Mouse (Mus musculus) liver, embryonic 12.5 days (tissue): ENCODE measurements around the gene Cd151. TPM values are rescaled to one million over a fixed set of nuclear protein-coding genes. Genes with fewer than 3 reads are reported as not detected.

Source experiments
- ATAC-seq: fragments of 200-750 bp; cut with Nextera tagmentation; 2 replicates; pipeline ENCODE4 v1.8.0; 2017; ENCODE audit warnings: moderate number of reproducible peaks, mild to moderate bottlenecking, moderate library complexity
- H3K27ac ChIP-seq: fragments of 300-500 bp; sonication (generic); 2 replicates; pipeline ENCODE4 v1.5.1; 2016; ENCODE audit warnings: mild to moderate bottlenecking
- H3K27me3 ChIP-seq: fragments of 300-500 bp; sonication (generic); replicated peaks from 2 replicates; pipeline ENCODE4 v1.6.1; 2016; ENCODE audit warnings: mild to moderate bottlenecking, moderate library complexity
- H3K36me3 ChIP-seq: fragments of 300-500 bp; sonication (generic); 2 replicates; pipeline ENCODE4 v1.6.1; 2016; ENCODE audit warnings: mild to moderate bottlenecking, moderate library complexity
- H3K4me1 ChIP-seq: fragments of 300-500 bp; sonication (generic); 2 replicates; pipeline ENCODE4 v1.6.1; 2016
- H3K4me2 ChIP-seq: fragments of 300-500 bp; sonication (generic); 2 replicates; pipeline ENCODE4 v1.6.1; 2016; ENCODE audit warnings: mild to moderate bottlenecking, moderate library complexity
- H3K4me3 ChIP-seq: fragments of 300-500 bp; sonication (generic); 2 replicates; pipeline ENCODE4 v1.5.1; 2016; ENCODE audit warnings: mild to moderate bottlenecking, moderate library complexity
- H3K9ac ChIP-seq: fragments of 300-500 bp; sonication (generic); 2 replicates; pipeline ENCODE4 v1.6.1; 2016; ENCODE audit warnings: mild to moderate bottlenecking, moderate library complexity
- H3K9me3 ChIP-seq: fragments of 300-500 bp; sonication (generic); replicated peaks from 2 replicates; pipeline ENCODE4 v1.6.1; 2016; ENCODE audit warnings: mild to moderate bottlenecking, moderate library complexity
- WGBS: fragments of 180-500 bp; shearing (Covaris S2); methylation state at CpG from one replicate; pipeline ENCODE4 v1.1.7; 2016; ENCODE audit not compliant: insufficient replicate concordance; 5-methylcytosine and 5-hydroxymethylcytosine counted together
- polyA plus RNA-seq: library from polyadenylated mRNA; unstranded; fragments of >200 nt; fragmentation: Nextera tagmentation; extraction: Ambion mirVana; gene quantifications from 2 replicates; pipeline ENCODE4 v1.2.1, GENCODE M21; 2016

Gene Cd151
- polyA plus RNA-seq, 1 experiment from 2014 or later, result 5.7 TPM

GRCm38 (mm10) chr7:141453636-141454035 lies 13.6 kb upstream of the Cd151 start:
- Histone ChIP-seq H3K9ac (no peak overlapping the region), H3K4me3 (no peak overlapping the region), H3K36me3 (peaks cover 43% of the 10 kb centered on the region), H3K9me3 (no peaks in the 10 kb centered on the region), H3K4me2 (no peak overlapping the region), H3K27ac (peak overlapping the region; percentile 42; the same call in 1 of the 2 replicates), H3K4me1 (peaks cover 61% of the 10 kb centered on the region), H3K27me3 (no peaks in the 10 kb centered on the region)
- no peak for ATAC-seq
- WGBS, result 71% methylated on average over 2 of the region's 2 CpGs

DNA sequence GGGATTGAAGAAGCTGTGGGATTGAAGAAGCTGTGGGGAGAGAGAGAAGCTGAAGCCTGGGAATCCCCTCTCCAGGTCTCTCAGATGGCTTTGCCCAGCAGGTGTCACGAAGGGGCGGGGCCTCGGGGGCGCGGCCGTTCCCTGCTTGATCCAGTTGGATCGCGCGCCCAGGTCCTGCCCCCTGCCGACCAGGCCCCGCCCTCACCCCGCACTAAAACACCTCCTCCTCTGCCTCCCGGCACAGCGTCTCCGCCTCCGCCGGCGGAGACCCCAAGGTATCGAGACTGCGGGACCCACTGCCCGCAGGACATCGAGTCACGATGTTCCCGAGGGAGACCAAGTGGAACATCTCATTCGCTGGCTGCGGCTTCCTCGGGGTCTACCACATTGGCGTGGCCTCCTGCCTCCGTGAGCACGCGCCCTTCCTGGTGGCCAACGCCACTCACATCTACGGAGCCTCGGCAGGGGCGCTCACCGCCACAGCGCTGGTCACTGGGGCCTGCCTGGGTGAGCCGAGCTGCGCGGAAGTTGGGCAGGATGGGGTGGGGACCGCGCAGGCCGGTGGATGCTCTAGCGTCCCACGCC lies 12.1 kb upstream of the Cd151 start, which contains the start of gene Pnpla2:
Gene Pnpla2, plus strand, starts transcription at position 232 of the 585 bp plus-strand sequence.
- Histone ChIP-seq H3K9ac (peak within 1 kb of the TSS; percentile 77), H3K9me3 (no peaks in the 10 kb centered on the region), H3K27ac (peak within 1 kb of the TSS; percentile 84), H3K4me2 (peak within 1 kb of the TSS; percentile 90), H3K4me3 (peak within 1 kb of the TSS; percentile 70), H3K27me3 (peaks cover 9% of the 10 kb centered on the region), H3K36me3 (peaks cover 38% of the 10 kb centered on the region), H3K4me1 (peaks cover 47% of the 10 kb centered on the region)
- peak; percentile 88 for ATAC-seq
- WGBS, result 3% methylated on average over 45 of the region's 45 CpGs

GRCm38 (mm10) chr7:141455610-141456314 lies 11.4 kb upstream of the Cd151 start:
- peak; percentile 18 for ATAC-seq

GRCm38 (mm10) chr7:141456739-141457138 lies 10.5 kb upstream of the Cd151 start:
- 75% methylated on average over 6 of the region's 6 CpGs for WGBS
- Histone ChIP-seq H3K9ac (no peak overlapping the region), H3K27me3 (peaks cover 26% of the 10 kb centered on the region), H3K4me1 (peaks cover 40% of the 10 kb centered on the region), H3K4me3 (no peak overlapping the region), H3K27ac (no peak overlapping the region), H3K4me2 (no peak overlapping the region; the same call in 1 of the 2 replicates), H3K36me3 (peaks cover 21% of the 10 kb centered on the region), H3K9me3 (no peaks in the 10 kb centered on the region)
- ATAC-seq, result no peak

More at GRCm38 (mm10) chr7:141455610-141456314, 11.4 kb upstream of the Cd151 start:
- Histone ChIP-seq H3K9ac (peak overlapping the region; percentile 77), H3K4me3 (peak overlapping the region; percentile 70), H3K36me3 (peaks cover 31% of the 10 kb centered on the region), H3K27ac (peak overlapping the region; percentile 84), H3K27me3 (peaks cover 16% of the 10 kb centered on the region), H3K4me1 (peaks cover 41% of the 10 kb centered on the region), H3K9me3 (no peaks in the 10 kb centered on the region), H3K4me2 (peak overlapping the region; percentile 90)
- WGBS, result 3% methylated on average over 23 of the region's 23 CpGs

- peaks cover 31% of the 10 kb centered on the region for H3K27me3 ChIP-seq
- H3K27ac ChIP-seq, result no peak overlapping the region
- H3K4me3 ChIP-seq, result no peak overlapping the region
- H3K9me3 ChIP-seq, result no peaks in the 10 kb centered on the region
- H3K36me3 ChIP-seq, result peaks cover 16% of the 10 kb centered on the region
- H3K4me1 ChIP-seq, result peaks cover 40% of the 10 kb centered on the region
- no peak overlapping the region for H3K9ac ChIP-seq
- no peak for ATAC-seq
- 84% methylated on average over 14 of the region's 14 CpGs for WGBS
- no peak overlapping the region for H3K4me2 ChIP-seq
Measured at GRCm38 (mm10) chr7:141457236-141457635, 10.0 kb upstream of the Cd151 start.

- no peak overlapping the region for H3K4me3 ChIP-seq
- no peak overlapping the region for H3K9ac ChIP-seq
- 77% methylated on average over 15 of the region's 15 CpGs for WGBS
- 0 out of 2 replicates have a peak, but pooled peaks cover 15% of the 10 kb centered on the region for H3K36me3 ChIP-seq
- no peak overlapping the region for H3K27ac ChIP-seq
- ATAC-seq, result no peak
- H3K27me3 ChIP-seq, result peaks cover 40% of the 10 kb centered on the region
- no peak overlapping the region for H3K4me2 ChIP-seq
- H3K4me1 ChIP-seq, result peaks cover 42% of the 10 kb centered on the region
- H3K9me3 ChIP-seq, result no peaks in the 10 kb centered on the region
Measured at GRCm38 (mm10) chr7:141457986-141458660, 9.1 kb upstream of the Cd151 start.

DNA sequence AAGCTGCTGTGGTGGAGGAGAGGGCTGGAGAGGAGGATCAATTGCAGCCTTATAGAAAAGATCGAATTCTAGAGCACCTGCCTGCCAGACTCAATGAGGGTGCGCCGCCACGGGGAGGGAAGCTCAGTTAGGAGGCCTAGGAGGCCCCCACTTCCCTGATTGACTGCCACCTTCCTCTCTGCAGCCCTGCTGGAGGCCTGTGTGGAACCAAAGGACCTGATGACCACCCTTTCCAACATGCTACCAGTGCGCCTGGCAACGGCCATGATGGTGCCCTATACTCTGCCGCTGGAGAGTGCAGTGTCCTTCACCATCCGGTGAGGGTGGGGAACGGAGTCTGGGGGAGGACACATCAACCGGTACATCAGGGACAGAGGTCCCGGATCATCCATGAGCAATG lies 8.5 kb upstream of the Cd151 start:
- peaks cover 45% of the 10 kb centered on the region for H3K27me3 ChIP-seq
- WGBS, result 87% methylated on average over 11 of the region's 11 CpGs
- H3K4me3 ChIP-seq, result no peak overlapping the region
- no peak overlapping the region for H3K9ac ChIP-seq
- H3K27ac ChIP-seq, result no peak overlapping the region
- H3K9me3 ChIP-seq, result no peaks in the 10 kb centered on the region
- no peak for ATAC-seq
- no peak overlapping the region for H3K4me2 ChIP-seq
- 0 out of 2 replicates have a peak, but pooled peaks cover 15% of the 10 kb centered on the region for H3K36me3 ChIP-seq
- H3K4me1 ChIP-seq, result peaks cover 42% of the 10 kb centered on the region

DNA sequence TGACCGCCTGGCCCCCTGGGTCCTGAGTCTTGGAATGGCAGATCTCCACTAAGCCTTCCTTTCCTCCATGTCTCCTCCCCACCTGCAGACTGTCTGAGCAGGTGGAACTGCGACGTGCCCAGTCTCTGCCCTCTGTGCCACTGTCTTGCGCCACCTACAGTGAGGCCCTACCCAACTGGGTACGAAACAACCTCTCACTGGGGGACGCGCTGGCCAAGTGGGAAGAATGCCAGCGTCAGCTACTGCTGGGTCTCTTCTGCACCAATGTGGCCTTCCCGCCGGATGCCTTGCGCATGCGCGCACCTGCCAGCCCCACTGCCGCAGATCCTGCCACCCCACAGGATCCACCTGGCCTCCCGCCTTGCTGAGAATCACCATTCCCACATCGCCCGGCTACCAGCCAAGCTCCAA lies 7.9 kb upstream of the Cd151 start:
- no peak overlapping the region for H3K27ac ChIP-seq
- H3K4me1 ChIP-seq, result peaks cover 46% of the 10 kb centered on the region
- 0 out of 2 replicates have a peak, but pooled peaks cover 15% of the 10 kb centered on the region for H3K36me3 ChIP-seq
- no peak for ATAC-seq
- no peak overlapping the region for H3K4me3 ChIP-seq
- WGBS, result 86% methylated on average over 17 of the region's 17 CpGs
- peaks cover 51% of the 10 kb centered on the region for H3K27me3 ChIP-seq
- no peak overlapping the region for H3K9ac ChIP-seq
- no peaks in the 10 kb centered on the region for H3K9me3 ChIP-seq
- no peak overlapping the region for H3K4me2 ChIP-seq

- no peak overlapping the region for H3K9ac ChIP-seq
- H3K4me2 ChIP-seq, result no peak overlapping the region
- H3K4me1 ChIP-seq, result peaks cover 47% of the 10 kb centered on the region
- no peak overlapping the region for H3K27ac ChIP-seq
- H3K4me3 ChIP-seq, result no peak overlapping the region
- H3K36me3 ChIP-seq, result 0 out of 2 replicates have a peak, but pooled peaks cover 15% of the 10 kb centered on the region
- ATAC-seq, result no peak
- 69% methylated on average over 5 of the region's 5 CpGs for WGBS
- no peaks in the 10 kb centered on the region for H3K9me3 ChIP-seq
- H3K27me3 ChIP-seq, result peaks cover 58% of the 10 kb centered on the region
Measured at GRCm38 (mm10) chr7:141460001-141460390, 7.2 kb upstream of the Cd151 start.

- WGBS, result 55% methylated on average over 15 of the region's 15 CpGs
- peaks cover 49% of the 10 kb centered on the region for H3K4me1 ChIP-seq
- peak within 1 kb of the TSS; percentile 53 for H3K4me3 ChIP-seq
- no peaks in the 10 kb centered on the region for H3K9me3 ChIP-seq
- no peak within 1 kb of the TSS for H3K27ac ChIP-seq
- ATAC-seq, result no peak
- H3K36me3 ChIP-seq, result 0 out of 2 replicates have a peak, but pooled peaks cover 15% of the 10 kb centered on the region
- peak within 1 kb of the TSS; percentile 75 for H3K4me2 ChIP-seq
- H3K9ac ChIP-seq, result peak within 1 kb of the TSS; percentile 55
- peaks cover 64% of the 10 kb centered on the region for H3K27me3 ChIP-seq
Measured at GRCm38 (mm10) chr7:141460391-141461113, 6.6 kb upstream of the Cd151 start, which contains the start of gene Cracr2b. TSS of gene Cracr2b (plus strand) at chr7:141461094.

GRCm38 (mm10) chr7:141461521-141462332 lies 5.5 kb upstream of the Cd151 start:
- peak overlapping the region; percentile 55 for H3K9ac ChIP-seq
- no peak for ATAC-seq
- 3% methylated on average over 58 of the region's 59 CpGs for WGBS
- H3K4me3 ChIP-seq, result peak overlapping the region; percentile 53
- H3K9me3 ChIP-seq, result no peaks in the 10 kb centered on the region
- peaks cover 49% of the 10 kb centered on the region for H3K4me1 ChIP-seq
- peak overlapping the region; percentile 75 for H3K4me2 ChIP-seq
- 0 out of 2 replicates have a peak, but pooled peaks cover 15% of the 10 kb centered on the region for H3K36me3 ChIP-seq
- H3K27ac ChIP-seq, result no peak overlapping the region
- H3K27me3 ChIP-seq, result peaks cover 76% of the 10 kb centered on the region
